Mouse (Mus musculus): ENCODE results near the gene Lifr. TPM values are rescaled to one million over a fixed set of nuclear protein-coding genes. Genes with fewer than 3 reads are reported as not detected.

The Lifr gene
- polyA plus RNA-seq, 1 experiment from 2014 or later: 22.7 TPM

DNA sequence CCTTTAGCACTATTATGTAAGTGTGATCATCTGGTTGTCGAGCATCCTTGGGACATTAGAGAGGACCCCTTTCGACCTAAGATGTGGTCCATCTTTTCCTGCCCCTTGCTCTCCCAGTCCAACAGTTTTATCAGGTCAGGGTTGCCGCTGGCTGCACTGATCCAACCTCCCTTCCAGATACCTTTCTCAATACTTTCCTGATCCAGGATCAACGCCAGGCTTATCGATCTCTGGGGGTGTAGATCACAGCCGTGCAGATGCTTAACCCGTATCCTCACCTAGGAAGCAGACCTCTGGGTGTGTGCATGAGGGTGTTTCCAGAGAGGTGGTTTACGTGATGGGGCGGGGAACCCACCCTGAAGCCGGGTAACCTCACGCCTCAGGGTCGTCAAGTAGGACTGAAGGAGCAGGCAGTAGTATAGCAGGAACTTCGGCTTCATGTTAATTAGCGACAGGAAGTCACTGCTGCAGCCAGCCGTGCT, 53.3 kb downstream of the Lifr start:
- peaks cover 40% of the 10 kb centered on the region for H3K4me1 ChIP-seq (replicated peaks; ENCODE audit: control insufficient read depth, insufficient read depth, low read length)
- 40% methylated on average over 15 of the region's 15 CpGs for WGBS

DNA sequence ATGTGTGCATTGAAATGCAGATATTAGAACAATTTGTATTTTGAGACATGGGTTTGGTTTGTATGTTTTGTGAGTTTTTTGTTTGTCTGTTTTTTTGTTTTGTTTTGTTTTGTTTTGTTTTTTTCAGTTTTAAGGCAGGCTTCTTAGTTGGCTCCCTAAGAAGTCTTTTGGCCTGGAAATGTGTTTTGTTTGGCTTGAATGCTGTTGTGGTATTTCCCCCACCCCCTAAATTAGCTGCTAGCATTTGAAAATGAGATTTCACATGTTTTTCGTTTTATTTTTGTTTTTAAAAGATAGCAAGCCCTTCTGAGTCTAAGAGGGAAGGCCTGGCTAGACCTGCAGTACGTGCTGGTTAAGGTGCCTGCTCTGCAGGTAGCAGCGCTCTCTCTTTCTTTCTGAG, 54.1 kb downstream of the Lifr start:
- Histone ChIP-seq H3K4me1 (replicated peaks; ENCODE audit: control insufficient read depth, insufficient read depth, low read length) (peaks cover 40% of the 10 kb centered on the region), H3K4me2 (ENCODE audit: low read depth, low read length) (no peak overlapping the region), H3K27me3 (ENCODE audit: control insufficient read depth, insufficient read depth, low read depth, low read length) (no peaks in the 10 kb centered on the region), H3K4me3 (ENCODE audit: low read length) (no peak overlapping the region), H3K36me3 (ENCODE audit: control insufficient read depth, insufficient read depth, low read length) (no peaks in the 10 kb centered on the region), H3K9me3 (ENCODE audit: control insufficient read depth, low read length) (no peaks in the 10 kb centered on the region), H3K27ac (ENCODE audit: low read length) (peak overlapping the region; percentile 3; the same call in 1 of the 2 replicates), H3K9ac (ENCODE audit: low read length) (no peak overlapping the region)
- ATAC-seq (ENCODE audit: low read depth): no peak
- WGBS: 61% methylated on average over 3 of the region's 3 CpGs

More for the DNA sequence above, 53.3 kb downstream of the Lifr start:
- 0 out of 2 replicates have a peak, but pooled peaks have one; percentile 35 for ATAC-seq (ENCODE audit: low read depth)
- Histone ChIP-seq H3K4me3 (ENCODE audit: low read length) (no peak overlapping the region), H3K9ac (ENCODE audit: low read length) (no peak overlapping the region), H3K27me3 (ENCODE audit: control insufficient read depth, insufficient read depth, low read depth, low read length) (no peaks in the 10 kb centered on the region), H3K36me3 (ENCODE audit: control insufficient read depth, insufficient read depth, low read length) (no peaks in the 10 kb centered on the region), H3K9me3 (ENCODE audit: control insufficient read depth, low read length) (no peaks in the 10 kb centered on the region), H3K27ac (ENCODE audit: low read length) (no peak overlapping the region; the same call in 1 of the 2 replicates), H3K4me2 (ENCODE audit: low read depth, low read length) (no peak overlapping the region)

DNA sequence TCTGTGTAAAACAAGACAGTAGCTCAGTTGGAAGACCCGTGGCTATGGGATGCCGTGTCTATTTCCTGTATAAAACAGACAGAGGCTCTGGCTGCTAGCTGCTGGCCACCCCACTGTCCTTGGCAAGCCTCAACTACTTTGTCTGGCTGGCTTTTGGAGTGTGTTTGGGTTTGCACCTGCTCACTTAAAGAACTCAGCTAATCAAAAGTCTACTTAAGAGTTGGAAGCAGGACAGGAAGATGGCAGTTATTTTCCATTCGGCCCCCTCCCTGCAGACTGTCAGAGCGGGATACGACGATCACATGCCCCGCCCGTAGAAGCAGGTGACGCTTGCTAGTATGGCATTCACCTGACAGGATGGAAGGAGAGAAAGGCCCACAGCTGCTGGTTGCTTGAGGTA, 54.5 kb downstream of the Lifr start:
- H3K9ac ChIP-seq (ENCODE audit: low read length): no peak overlapping the region
- ATAC-seq (ENCODE audit: low read depth): no peak
- no peaks in the 10 kb centered on the region for H3K9me3 ChIP-seq (ENCODE audit: control insufficient read depth, low read length)
- H3K4me1 ChIP-seq (replicated peaks; ENCODE audit: control insufficient read depth, insufficient read depth, low read length): peaks cover 40% of the 10 kb centered on the region
- peak overlapping the region; percentile 3; the same call in 1 of the 2 replicates for H3K27ac ChIP-seq (ENCODE audit: low read length)
- no peaks in the 10 kb centered on the region for H3K27me3 ChIP-seq (ENCODE audit: control insufficient read depth, insufficient read depth, low read depth, low read length)
- H3K4me3 ChIP-seq (ENCODE audit: low read length): no peak overlapping the region
- no peaks in the 10 kb centered on the region for H3K36me3 ChIP-seq (ENCODE audit: control insufficient read depth, insufficient read depth, low read length)
- WGBS: 64% methylated on average over 9 of the region's 9 CpGs
- peak overlapping the region; percentile 19; the same call in 1 of the 2 replicates for H3K4me2 ChIP-seq (ENCODE audit: low read depth, low read length)

DNA sequence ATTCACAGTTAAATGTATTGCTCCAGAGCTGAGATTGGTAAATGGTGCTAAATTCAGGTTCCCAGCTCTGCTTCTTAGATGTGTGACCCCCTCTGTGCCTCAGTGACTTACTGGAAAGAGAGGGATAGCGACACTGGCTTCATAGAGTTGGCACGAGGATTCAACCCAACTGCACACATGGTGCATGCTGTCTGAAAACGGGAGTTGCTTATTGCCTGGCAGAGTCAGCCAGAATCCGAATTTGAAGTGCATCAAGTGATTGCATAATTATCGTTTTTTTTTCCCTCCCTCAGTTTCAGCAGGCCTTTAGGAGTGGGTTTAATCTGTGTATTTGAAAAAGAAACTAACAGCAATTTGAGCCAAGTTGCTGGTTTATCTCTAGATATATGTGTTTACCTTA, 55.1 kb downstream of the Lifr start:
- Histone ChIP-seq H3K9me3 (ENCODE audit: control insufficient read depth, low read length) (no peaks in the 10 kb centered on the region), H3K4me2 (ENCODE audit: low read depth, low read length) (no peak overlapping the region), H3K36me3 (ENCODE audit: control insufficient read depth, insufficient read depth, low read length) (no peaks in the 10 kb centered on the region), H3K27ac (ENCODE audit: low read length) (peak overlapping the region; percentile 33; the same call in 1 of the 2 replicates), H3K27me3 (ENCODE audit: control insufficient read depth, insufficient read depth, low read depth, low read length) (no peaks in the 10 kb centered on the region), H3K4me1 (replicated peaks; ENCODE audit: control insufficient read depth, insufficient read depth, low read length) (peaks cover 40% of the 10 kb centered on the region), H3K9ac (ENCODE audit: low read length) (no peak overlapping the region), H3K4me3 (ENCODE audit: low read length) (no peak overlapping the region)
- WGBS: 21% methylated on average over 5 of the region's 5 CpGs
- ATAC-seq (ENCODE audit: low read depth): no peak; the same call in 1 of the 2 replicates

DNA sequence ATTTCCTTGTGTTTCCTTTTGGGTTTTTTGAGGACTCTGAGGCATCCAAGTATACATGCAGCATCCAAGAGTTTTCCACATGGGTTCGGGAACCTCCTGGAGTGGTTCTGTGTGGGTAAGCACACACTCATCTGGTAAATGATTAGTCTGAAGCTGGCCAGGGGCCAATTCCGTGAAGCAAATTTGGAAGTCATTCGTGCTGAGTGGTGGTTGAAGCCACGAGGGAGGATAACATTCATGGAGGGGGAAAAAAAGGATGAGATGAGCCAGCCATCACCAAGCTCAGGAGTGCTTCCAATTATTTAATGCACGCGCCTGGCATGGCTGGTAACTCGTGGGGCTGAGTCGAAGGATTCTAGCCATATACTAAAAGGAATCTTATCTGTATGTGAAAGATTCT, 56.1 kb downstream of the Lifr start:
- H3K4me2 ChIP-seq (ENCODE audit: low read depth, low read length): no peak overlapping the region
- no peaks in the 10 kb centered on the region for H3K9me3 ChIP-seq (ENCODE audit: control insufficient read depth, low read length)
- H3K9ac ChIP-seq (ENCODE audit: low read length): no peak overlapping the region
- no peaks in the 10 kb centered on the region for H3K27me3 ChIP-seq (ENCODE audit: control insufficient read depth, insufficient read depth, low read depth, low read length)
- no peaks in the 10 kb centered on the region for H3K36me3 ChIP-seq (ENCODE audit: control insufficient read depth, insufficient read depth, low read length)
- WGBS: 34% methylated on average over 8 of the region's 8 CpGs
- H3K4me1 ChIP-seq (replicated peaks; ENCODE audit: control insufficient read depth, insufficient read depth, low read length): peaks cover 34% of the 10 kb centered on the region
- peak; percentile 34; the same call in 1 of the 2 replicates for ATAC-seq (ENCODE audit: low read depth)
- no peak overlapping the region for H3K4me3 ChIP-seq (ENCODE audit: low read length)
- H3K27ac ChIP-seq (ENCODE audit: low read length): no peak overlapping the region

DNA sequence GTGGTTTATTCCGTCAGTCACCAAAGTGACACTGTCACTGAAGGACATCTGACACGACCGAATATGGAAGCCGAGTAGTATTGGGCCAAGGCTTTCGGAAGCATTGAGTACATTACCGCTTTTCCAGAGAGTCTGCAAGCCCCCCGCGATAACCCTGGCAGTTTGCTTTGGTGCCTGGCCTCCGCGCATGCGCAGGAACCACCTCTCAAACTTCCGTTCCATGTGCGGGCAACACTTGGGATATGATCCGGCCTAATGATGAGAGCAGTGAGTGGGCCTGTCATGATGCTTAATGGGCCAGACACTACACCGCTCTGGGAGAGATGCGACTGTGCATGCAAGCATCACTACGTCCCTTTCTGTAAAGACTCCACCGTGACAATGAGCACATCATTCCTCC, 59.4 kb downstream of the Lifr start:
- no peak overlapping the region for H3K27ac ChIP-seq (ENCODE audit: low read length)
- H3K4me3 ChIP-seq (ENCODE audit: low read length): no peak overlapping the region
- H3K4me2 ChIP-seq (ENCODE audit: low read depth, low read length): no peak overlapping the region
- H3K9ac ChIP-seq (ENCODE audit: low read length): no peak overlapping the region
- H3K36me3 ChIP-seq (ENCODE audit: control insufficient read depth, insufficient read depth, low read length): no peaks in the 10 kb centered on the region
- WGBS: 94% methylated on average over 18 of the region's 18 CpGs
- no peaks in the 10 kb centered on the region for H3K9me3 ChIP-seq (ENCODE audit: control insufficient read depth, low read length)
- H3K4me1 ChIP-seq (replicated peaks; ENCODE audit: control insufficient read depth, insufficient read depth, low read length): peaks cover 39% of the 10 kb centered on the region
- no peak for ATAC-seq (ENCODE audit: low read depth)
- no peaks in the 10 kb centered on the region for H3K27me3 ChIP-seq (ENCODE audit: control insufficient read depth, insufficient read depth, low read depth, low read length)

DNA sequence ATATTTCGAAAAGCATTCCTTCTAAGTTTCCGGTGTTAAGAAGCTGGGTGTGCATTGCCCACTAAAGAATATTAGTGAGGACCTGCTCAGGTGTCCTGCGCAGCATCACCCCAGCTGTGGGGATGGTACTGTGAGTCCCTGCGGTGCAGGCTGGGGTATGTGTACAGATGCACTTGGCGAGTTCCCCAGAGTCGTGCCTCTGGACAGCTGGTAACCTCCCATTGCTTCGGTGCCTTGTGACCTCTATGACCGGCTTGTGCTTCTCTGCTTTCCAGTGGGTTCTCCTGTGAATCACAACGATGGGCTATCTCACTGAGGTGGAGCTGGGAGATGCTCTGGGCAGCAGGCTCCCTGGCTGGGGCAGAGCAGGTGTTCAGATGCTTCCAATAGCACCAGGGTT, 60.2 kb downstream of the Lifr start:
- Histone ChIP-seq H3K9me3 (ENCODE audit: control insufficient read depth, low read length) (no peaks in the 10 kb centered on the region), H3K4me3 (ENCODE audit: low read length) (no peak overlapping the region), H3K9ac (ENCODE audit: low read length) (no peak overlapping the region), H3K4me2 (ENCODE audit: low read depth, low read length) (no peak overlapping the region), H3K36me3 (ENCODE audit: control insufficient read depth, insufficient read depth, low read length) (no peaks in the 10 kb centered on the region), H3K27ac (ENCODE audit: low read length) (no peak overlapping the region), H3K27me3 (ENCODE audit: control insufficient read depth, insufficient read depth, low read depth, low read length) (no peaks in the 10 kb centered on the region), H3K4me1 (replicated peaks; ENCODE audit: control insufficient read depth, insufficient read depth, low read length) (peaks cover 37% of the 10 kb centered on the region)
- no peak for ATAC-seq (ENCODE audit: low read depth)
- WGBS: 87% methylated on average over 9 of the region's 9 CpGs

DNA sequence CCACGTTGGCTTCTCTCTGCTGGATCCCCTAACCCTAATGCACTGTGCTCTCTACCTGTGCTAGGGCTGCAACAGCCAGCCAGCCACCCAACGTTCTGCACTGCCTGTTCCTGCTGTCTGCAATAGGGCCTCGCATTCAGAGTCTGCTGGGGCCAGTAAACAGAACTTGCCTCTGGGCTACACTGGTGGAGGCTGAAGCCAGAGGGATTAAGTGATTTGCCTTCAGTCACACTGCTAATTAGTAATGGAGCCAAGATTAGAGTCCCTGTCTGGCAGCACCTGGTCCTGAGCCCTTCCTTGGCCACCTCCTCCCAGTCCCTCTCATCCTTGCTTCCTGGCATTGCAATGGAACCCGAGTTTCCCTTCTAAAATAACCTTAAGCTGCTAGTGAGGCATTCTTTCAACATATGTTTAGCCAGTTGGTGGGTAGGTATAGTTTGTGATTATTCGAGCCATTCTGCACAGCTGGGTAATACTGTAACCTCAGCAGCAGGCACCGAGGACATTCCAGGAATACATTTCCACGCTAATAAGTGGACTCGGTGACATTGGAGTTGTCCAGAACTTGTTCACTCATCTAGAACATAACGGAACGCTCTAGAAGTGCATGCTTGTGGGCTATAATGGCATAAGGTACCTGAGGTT, 61.8 kb downstream of the Lifr start:
- peaks cover 25% of the 10 kb centered on the region for H3K4me1 ChIP-seq (replicated peaks; ENCODE audit: control insufficient read depth, insufficient read depth, low read length)
- H3K9ac ChIP-seq (ENCODE audit: low read length): no peak overlapping the region
- H3K27me3 ChIP-seq (ENCODE audit: control insufficient read depth, insufficient read depth, low read depth, low read length): no peaks in the 10 kb centered on the region
- H3K27ac ChIP-seq (ENCODE audit: low read length): no peak overlapping the region
- H3K9me3 ChIP-seq (ENCODE audit: control insufficient read depth, low read length): no peaks in the 10 kb centered on the region
- peaks cover 6% of the 10 kb centered on the region; the same call in 1 of the 2 replicates for H3K36me3 ChIP-seq (ENCODE audit: control insufficient read depth, insufficient read depth, low read length)
- ATAC-seq (ENCODE audit: low read depth): no peak
- H3K4me2 ChIP-seq (ENCODE audit: low read depth, low read length): no peak overlapping the region
- no peak overlapping the region for H3K4me3 ChIP-seq (ENCODE audit: low read length)
- 72% methylated on average over 10 of the region's 10 CpGs for WGBS

DNA sequence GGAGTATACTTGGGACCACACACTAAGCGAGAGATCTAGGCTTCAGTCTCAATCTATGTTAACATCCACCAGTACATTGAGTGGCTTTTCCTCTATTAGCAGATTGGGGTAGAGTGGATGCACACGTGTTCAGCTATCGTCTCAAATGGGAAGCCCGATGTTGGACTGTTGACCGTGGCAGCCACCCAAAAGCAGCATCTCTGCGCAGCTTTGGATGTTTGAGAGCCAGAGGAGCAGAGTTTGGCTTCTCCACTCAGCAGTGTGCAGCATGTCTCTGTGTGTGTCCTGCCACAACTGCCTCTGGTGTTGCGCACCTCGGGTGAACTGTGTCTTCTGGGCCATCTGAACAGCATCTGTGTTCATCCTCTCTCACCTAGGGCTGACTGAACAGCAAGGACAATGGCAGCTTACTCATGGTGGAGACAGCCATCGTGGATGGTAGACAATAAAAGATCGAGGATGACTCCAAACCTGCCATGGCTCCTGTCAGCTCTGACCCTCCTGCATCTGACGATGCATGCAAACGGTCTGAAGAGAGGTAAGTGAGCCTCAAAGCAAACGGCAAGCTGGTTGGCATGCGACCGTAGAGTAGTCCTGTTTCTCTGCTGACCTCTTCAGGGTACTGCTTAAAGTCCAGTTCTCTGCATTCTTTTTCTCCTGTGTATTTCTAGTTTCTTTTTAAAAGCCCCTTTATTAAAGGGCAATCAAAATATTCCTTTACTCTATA, 63.8 kb downstream of the Lifr start:
- Histone ChIP-seq H3K4me1 (replicated peaks; ENCODE audit: control insufficient read depth, insufficient read depth, low read length) (peaks cover 25% of the 10 kb centered on the region), H3K27me3 (ENCODE audit: control insufficient read depth, insufficient read depth, low read depth, low read length) (no peaks in the 10 kb centered on the region), H3K27ac (ENCODE audit: low read length) (peak overlapping the region; percentile 71), H3K4me3 (ENCODE audit: low read length) (no peak overlapping the region), H3K36me3 (ENCODE audit: control insufficient read depth, insufficient read depth, low read length) (peaks cover 14% of the 10 kb centered on the region), H3K9ac (ENCODE audit: low read length) (no peak overlapping the region), H3K4me2 (ENCODE audit: low read depth, low read length) (peak overlapping the region; percentile 32), H3K9me3 (ENCODE audit: control insufficient read depth, low read length) (no peaks in the 10 kb centered on the region)
- ATAC-seq (ENCODE audit: low read depth): peak; percentile 49
- 50% methylated on average over 15 of the region's 15 CpGs for WGBS

Measured in lung, embryonic 16.5 days (tissue).